Mouse (Mus musculus): Measurements from ENCODE around the gene Gdf9. TPM values are rescaled to one million over a fixed set of nuclear protein-coding genes. Genes with fewer than 3 reads are reported as not detected.

Gene Gdf9
- polyA plus RNA-seq, 1 experiment from 2014 or later: 0.89 TPM

GRCm38 (mm10) chr11:53431347-53432056 is 679 bp downstream of the Gdf9 start:
- H3K4me1 ChIP-seq (replicated peaks; ENCODE audit: control insufficient read depth, insufficient read depth, low read length): peaks cover 30% of the 10 kb centered on the region
- no peak for DNase-seq (ENCODE audit: low spot score)

GRCm38 (mm10) chr11:53433057-53433456 is 2.2 kb downstream of the Gdf9 start:
- H3K9ac ChIP-seq (ENCODE audit: low read depth, low read length): no peak overlapping the region
- H3K27me3 ChIP-seq (replicated peaks; ENCODE audit: control insufficient read depth, insufficient read depth, low read length): no peaks in the 10 kb centered on the region
- peaks cover 8% of the 10 kb centered on the region; the same call in 1 of the 2 replicates for H3K36me3 ChIP-seq (ENCODE audit: control insufficient read depth, insufficient read depth, low read length)
- no peak for DNase-seq (ENCODE audit: low spot score)
- peak overlapping the region; percentile 25; the same call in 1 of the 2 replicates for H3K4me2 ChIP-seq
- no peak overlapping the region for H3K27ac ChIP-seq (ENCODE audit: low read depth, low read length)
- WGBS: 32% methylated on average over 6 of the region's 6 CpGs
- peaks cover 30% of the 10 kb centered on the region for H3K4me1 ChIP-seq (replicated peaks; ENCODE audit: control insufficient read depth, insufficient read depth, low read length)
- H3K4me3 ChIP-seq (ENCODE audit: low read depth, low read length): no peak overlapping the region
- H3K9me3 ChIP-seq (ENCODE audit: control insufficient read depth, low read length): no peaks in the 10 kb centered on the region
- no peak for ATAC-seq (replicated peaks; ENCODE audit: low FRiP score)

More at GRCm38 (mm10) chr11:53431347-53432056, 679 bp downstream of the Gdf9 start:
- Histone ChIP-seq H3K9ac (ENCODE audit: low read depth, low read length) (peak overlapping the region; percentile 61), H3K27me3 (replicated peaks; ENCODE audit: control insufficient read depth, insufficient read depth, low read length) (no peaks in the 10 kb centered on the region), H3K4me3 (ENCODE audit: low read depth, low read length) (peak overlapping the region; percentile 81), H3K4me2 (peak overlapping the region; percentile 81), H3K36me3 (ENCODE audit: control insufficient read depth, insufficient read depth, low read length) (peaks cover 8% of the 10 kb centered on the region; the same call in 1 of the 2 replicates), H3K9me3 (ENCODE audit: control insufficient read depth, low read length) (no peaks in the 10 kb centered on the region), H3K27ac (ENCODE audit: low read depth, low read length) (peak overlapping the region; percentile 76)
- peak; percentile 11 for ATAC-seq (replicated peaks; ENCODE audit: low FRiP score)
- 10% methylated on average over 9 of the region's 9 CpGs for WGBS

GRCm38 (mm10) chr11:53435504-53435903 is 4.7 kb downstream of the Gdf9 start:
- Histone ChIP-seq H3K4me3 (ENCODE audit: low read depth, low read length) (no peak overlapping the region), H3K9ac (ENCODE audit: low read depth, low read length) (no peak overlapping the region), H3K27me3 (replicated peaks; ENCODE audit: control insufficient read depth, insufficient read depth, low read length) (no peaks in the 10 kb centered on the region), H3K4me2 (no peak overlapping the region), H3K36me3 (ENCODE audit: control insufficient read depth, insufficient read depth, low read length) (no peaks in the 10 kb centered on the region), H3K4me1 (replicated peaks; ENCODE audit: control insufficient read depth, insufficient read depth, low read length) (peaks cover 25% of the 10 kb centered on the region), H3K27ac (ENCODE audit: low read depth, low read length) (no peak overlapping the region), H3K9me3 (ENCODE audit: control insufficient read depth, low read length) (no peaks in the 10 kb centered on the region)
- 63% methylated on average over 8 of the region's 8 CpGs for WGBS
- ATAC-seq (replicated peaks; ENCODE audit: low FRiP score) (no peak), DNase-seq (ENCODE audit: low spot score) (no peak)

- Histone ChIP-seq H3K27me3 (replicated peaks; ENCODE audit: control insufficient read depth, insufficient read depth, low read length) (no peaks in the 10 kb centered on the region), H3K4me2 (no peak overlapping the region), H3K9me3 (ENCODE audit: control insufficient read depth, low read length) (no peaks in the 10 kb centered on the region), H3K27ac (ENCODE audit: low read depth, low read length) (no peak overlapping the region), H3K4me1 (replicated peaks; ENCODE audit: control insufficient read depth, insufficient read depth, low read length) (peaks cover 24% of the 10 kb centered on the region), H3K36me3 (ENCODE audit: control insufficient read depth, insufficient read depth, low read length) (no peaks in the 10 kb centered on the region), H3K9ac (ENCODE audit: low read depth, low read length) (no peak overlapping the region), H3K4me3 (ENCODE audit: low read depth, low read length) (no peak overlapping the region)
- ATAC-seq (replicated peaks; ENCODE audit: low FRiP score) (no peak), DNase-seq (ENCODE audit: low spot score) (no peak)
- 81% methylated on average over 6 of the region's 6 CpGs for WGBS
Observed at GRCm38 (mm10) chr11:53436338-53436737, 5.5 kb downstream of the Gdf9 start.

- Histone ChIP-seq H3K4me3 (ENCODE audit: low read depth, low read length) (no peak overlapping the region), H3K9ac (ENCODE audit: low read depth, low read length) (peak overlapping the region; percentile 3; the same call in 1 of the 2 replicates), H3K36me3 (ENCODE audit: control insufficient read depth, insufficient read depth, low read length) (no peaks in the 10 kb centered on the region), H3K27me3 (replicated peaks; ENCODE audit: control insufficient read depth, insufficient read depth, low read length) (no peaks in the 10 kb centered on the region), H3K4me1 (replicated peaks; ENCODE audit: control insufficient read depth, insufficient read depth, low read length) (peaks cover 17% of the 10 kb centered on the region), H3K4me2 (peak overlapping the region; percentile 24), H3K27ac (ENCODE audit: low read depth, low read length) (0 out of 2 replicates have a peak overlapping the region, but pooled peaks have one; percentile 0), H3K9me3 (ENCODE audit: control insufficient read depth, low read length) (no peaks in the 10 kb centered on the region)
- ATAC-seq (replicated peaks; ENCODE audit: low FRiP score) (no peak; the same call in 1 of the 2 replicates), DNase-seq (ENCODE audit: low spot score) (peak; percentile 53)
- WGBS: 7% methylated on average over 12 of the region's 12 CpGs
Observed at GRCm38 (mm10) chr11:53441921-53442320, 11.1 kb downstream of the Gdf9 start.

- WGBS: 30% methylated on average over 6 of the region's 6 CpGs
- DNase-seq (ENCODE audit: low spot score) (no peak), ATAC-seq (replicated peaks; ENCODE audit: low FRiP score) (peak; percentile 59; the same call in 1 of the 2 replicates)
- Histone ChIP-seq H3K4me1 (replicated peaks; ENCODE audit: control insufficient read depth, insufficient read depth, low read length) (peaks cover 17% of the 10 kb centered on the region), H3K27me3 (replicated peaks; ENCODE audit: control insufficient read depth, insufficient read depth, low read length) (no peaks in the 10 kb centered on the region), H3K36me3 (ENCODE audit: control insufficient read depth, insufficient read depth, low read length) (no peaks in the 10 kb centered on the region), H3K27ac (ENCODE audit: low read depth, low read length) (no peak overlapping the region), H3K9me3 (ENCODE audit: control insufficient read depth, low read length) (no peaks in the 10 kb centered on the region), H3K4me2 (no peak overlapping the region), H3K9ac (ENCODE audit: low read depth, low read length) (no peak overlapping the region), H3K4me3 (ENCODE audit: low read depth, low read length) (no peak overlapping the region)
Observed at GRCm38 (mm10) chr11:53443861-53444260, 13.0 kb downstream of the Gdf9 start.

- peak overlapping the region; percentile 16 for H3K27ac ChIP-seq (ENCODE audit: low read depth, low read length)
- 52% methylated on average over 13 of the region's 13 CpGs for WGBS
- peaks cover 4% of the 10 kb centered on the region for H3K27me3 ChIP-seq (replicated peaks; ENCODE audit: control insufficient read depth, insufficient read depth, low read length)
- H3K4me1 ChIP-seq (replicated peaks; ENCODE audit: control insufficient read depth, insufficient read depth, low read length): peaks cover 19% of the 10 kb centered on the region
- H3K9ac ChIP-seq (ENCODE audit: low read depth, low read length): no peak overlapping the region
- H3K36me3 ChIP-seq (ENCODE audit: control insufficient read depth, insufficient read depth, low read length): no peaks in the 10 kb centered on the region
- DNase-seq (ENCODE audit: low spot score) (no peak), ATAC-seq (replicated peaks; ENCODE audit: low FRiP score) (no peak)
- no peak overlapping the region for H3K4me3 ChIP-seq (ENCODE audit: low read depth, low read length)
- H3K4me2 ChIP-seq: no peak overlapping the region
- H3K9me3 ChIP-seq (ENCODE audit: control insufficient read depth, low read length): no peaks in the 10 kb centered on the region
Observed at GRCm38 (mm10) chr11:53445562-53445961, 14.7 kb downstream of the Gdf9 start.

GRCm38 (mm10) chr11:53446183-53446582 is 15.4 kb downstream of the Gdf9 start:
- no peak overlapping the region for H3K4me3 ChIP-seq (ENCODE audit: low read depth, low read length)
- no peaks in the 10 kb centered on the region for H3K9me3 ChIP-seq (ENCODE audit: control insufficient read depth, low read length)
- 78% methylated on average over 13 of the region's 13 CpGs for WGBS
- no peaks in the 10 kb centered on the region for H3K36me3 ChIP-seq (ENCODE audit: control insufficient read depth, insufficient read depth, low read length)
- no peak overlapping the region for H3K4me2 ChIP-seq
- ATAC-seq (replicated peaks; ENCODE audit: low FRiP score) (0 out of 2 replicates have a peak, but pooled peaks have one; percentile 20), DNase-seq (ENCODE audit: low spot score) (no peak)
- peak overlapping the region; percentile 17 for H3K27ac ChIP-seq (ENCODE audit: low read depth, low read length)
- no peak overlapping the region for H3K9ac ChIP-seq (ENCODE audit: low read depth, low read length)
- H3K27me3 ChIP-seq (replicated peaks; ENCODE audit: control insufficient read depth, insufficient read depth, low read length): peaks cover 4% of the 10 kb centered on the region
- peaks cover 19% of the 10 kb centered on the region for H3K4me1 ChIP-seq (replicated peaks; ENCODE audit: control insufficient read depth, insufficient read depth, low read length)

GRCm38 (mm10) chr11:53447996-53448395 is 17.2 kb downstream of the Gdf9 start:
- Histone ChIP-seq H3K36me3 (ENCODE audit: control insufficient read depth, insufficient read depth, low read length) (no peaks in the 10 kb centered on the region), H3K9ac (ENCODE audit: low read depth, low read length) (no peak overlapping the region), H3K27ac (ENCODE audit: low read depth, low read length) (no peak overlapping the region), H3K9me3 (ENCODE audit: control insufficient read depth, low read length) (no peaks in the 10 kb centered on the region), H3K4me2 (no peak overlapping the region), H3K4me3 (ENCODE audit: low read depth, low read length) (no peak overlapping the region), H3K4me1 (replicated peaks; ENCODE audit: control insufficient read depth, insufficient read depth, low read length) (peaks cover 7% of the 10 kb centered on the region; the same call in 1 of the 2 replicates), H3K27me3 (replicated peaks; ENCODE audit: control insufficient read depth, insufficient read depth, low read length) (peaks cover 4% of the 10 kb centered on the region)
- WGBS: 90% methylated on average over 8 of the region's 8 CpGs
- ATAC-seq (replicated peaks; ENCODE audit: low FRiP score) (no peak), DNase-seq (ENCODE audit: low spot score) (no peak)
